In genomic region chr10:26077671-26078481, GRCm38 (mm10) we compare ENCODE assay signal across 8 mouse cellular contexts. TPM values are rescaled to one million over a fixed set of nuclear protein-coding genes. Genes with fewer than 3 reads are reported as not detected.
DNase-seq lines count a peak whose midpoint lies in the region; ATAC-seq and TF ChIP-seq lines count a peak whose summit lies in the region.

Gene Gm9767 (plus strand): TSS chr10:26078255.

- peak within 1 kb of the TSS; percentile 58 for H3K4me3 ChIP-seq in layer of hippocampus, adult 2 months
- peak within 1 kb of the TSS; percentile 64 for H3K4me3 ChIP-seq in forebrain, postnatal 0 days (ENCODE audit: low read depth, low read length)
- peak within 1 kb of the TSS; percentile 55 for H3K4me3 ChIP-seq in left cerebral cortex, adult 2 months
- H3K4me3 ChIP-seq in midbrain, embryonic 15.5 days, result peak within 1 kb of the TSS; percentile 74

- peak within 1 kb of the TSS; percentile 92 for H3K27ac ChIP-seq in layer of hippocampus, adult 2 months
- H3K27ac ChIP-seq in forebrain, postnatal 0 days (ENCODE audit: low read depth, low read length), result peak within 1 kb of the TSS; percentile 68; the same call in 1 of the 2 replicates
- H3K27ac ChIP-seq in left cerebral cortex, adult 2 months, result peak within 1 kb of the TSS; percentile 90
- H3K27ac ChIP-seq in midbrain, embryonic 15.5 days, result peak within 1 kb of the TSS; percentile 74

- H3K4me2 ChIP-seq in forebrain, postnatal 0 days (ENCODE audit: low read depth), result peak within 1 kb of the TSS; percentile 75
- H3K4me2 ChIP-seq in midbrain, embryonic 15.5 days, result peak within 1 kb of the TSS; percentile 67

- under 1% methylated on average over 52 of the region's 52 CpGs for WGBS in forebrain, postnatal 0 days
- under 1% methylated on average over 52 of the region's 52 CpGs for WGBS in midbrain, embryonic 15.5 days

- H3K36me3 ChIP-seq in forebrain, postnatal 0 days (ENCODE audit: insufficient read depth), result no peaks in the 10 kb centered on the region
- no peaks in the 10 kb centered on the region for H3K36me3 ChIP-seq in midbrain, embryonic 15.5 days (replicated peaks)

- ATAC-seq in forebrain, postnatal 0 days, result peak; percentile 54
- ATAC-seq in midbrain, embryonic 15.5 days (replicated peaks), result peak; percentile 82

- DNase-seq in layer of hippocampus, adult 2 months (ENCODE audit: low spot score in 2 of 2), result peak in 1 of 2 experiments; percentile 13
- no peak for DNase-seq in layer of hippocampus, adult 9-11 months
- DNase-seq in adrenal gland, postnatal 36 days, result peak; percentile 44 to 56
- DNase-seq in forebrain, postnatal 0 days, result peak; percentile 68
- peak; percentile 35 to 49 for DNase-seq in left cerebral cortex, adult 2 months (ENCODE audit: extremely low spot score in 1 of 2, low spot score in 2 of 2)
- DNase-seq in urinary bladder, postnatal 14 days (ENCODE audit: low spot score), result no peak
- DNase-seq in spleen, postnatal 10 days (ENCODE audit: low spot score in 2 of 2), result no peak

- no peak for TF ChIP-seq CTCF in layer of hippocampus, adult 2 months (conservative IDR thresholded peaks at IDR 0.05)
- no peak for TF ChIP-seq CTCF in forebrain, postnatal 0 days (IDR thresholded peaks at IDR 0.05; ENCODE audit: low read depth)
- TF ChIP-seq CTCF in left cerebral cortex, adult 2 months (IDR thresholded peaks at IDR 0.05), result no peak

- no peaks in the 10 kb centered on the region for H3K9me3 ChIP-seq in forebrain, postnatal 0 days (ENCODE audit: low read length)
- H3K9me3 ChIP-seq in midbrain, embryonic 15.5 days, result no peaks in the 10 kb centered on the region

- no peaks in the 10 kb centered on the region for H3K27me3 ChIP-seq in forebrain, postnatal 0 days (ENCODE audit: insufficient read depth, low read length)
- no peaks in the 10 kb centered on the region for H3K27me3 ChIP-seq in midbrain, embryonic 15.5 days (replicated peaks)

- H3K4me1 ChIP-seq in forebrain, postnatal 0 days (ENCODE audit: insufficient read depth), result no peaks in the 10 kb centered on the region
- peaks cover 12% of the 10 kb centered on the region for H3K4me1 ChIP-seq in midbrain, embryonic 15.5 days

- intact Hi-C loops in left cerebral cortex, adult 2 months (cut with DNase I), result loop anchor here (1.0 to 5.0 kb wide), 5 partner anchors 43 to 539 kb away; no protein-coding TSS in a partner anchor

- peak within 1 kb of the TSS; percentile 80 for H3K9ac ChIP-seq in forebrain, postnatal 0 days
- H3K9ac ChIP-seq in midbrain, embryonic 15.5 days, result peak within 1 kb of the TSS; percentile 79

RNA-seq across cellular contexts. Expression of gene Gm9767, which starts in this region (rescaled TPM):
- total RNA-seq in layer of hippocampus, adult 2 months (2021), result under 1 TPM; 0.59 to 0.92 TPM
- total RNA-seq in adrenal gland, postnatal 36 days (2021), result under 1 TPM; 0.40 to 0.93 TPM
- 1.1 and 1.8 TPM in 2 replicates for total RNA-seq in forebrain, postnatal 0 days (2014; rRNA removed)
- 1.5 and 2.2 TPM in 2 replicates for polyA plus RNA-seq in forebrain, postnatal 0 days (2015; fragmentation: Nextera tagmentation; extraction: Ambion mirVana)
- 1 to 10 TPM in 1 of 2 experiments, under 1 TPM in 1; 0.58 to 1.2 TPM for total RNA-seq in left cerebral cortex, adult 2 months (2021)
- polyA plus RNA-seq in midbrain, embryonic 15.5 days (2015; fragmentation: Nextera tagmentation; extraction: Ambion mirVana), result 1.3 and 2.4 TPM in 2 replicates

Comparison
In these comparisons a context has a peak if more than half of its experiments do, and no peak if none do; other contexts are left out.
1. Peak in DNase-seq in adrenal gland, postnatal 36 days; RNA of the gene not detected or under 1 TPM.
2. DNase-seq: peak in forebrain, postnatal 0 days (single experiment) and left cerebral cortex, adult 2 months (2 of 2); none in layer of hippocampus, adult 9-11 months (single experiment), urinary bladder, postnatal 14 days (single experiment) and spleen, postnatal 10 days (0 of 2).
3. Peak in every context shown above with its lines, with median percentiles within 50 percentile points of each other: H3K27ac ChIP-seq and H3K4me3 ChIP-seq.